Mouse (Mus musculus): ENCODE measurements at regions not wholly inside any gene's neighbourhood (a gene's known extent, or its start where the extent isn't known, plus 50 kb on each side); places are given as distances from the start of the nearest gene placed in this dataset.

GRCm38 (mm10) chr13:107108045-107108444 is 86.1 kb upstream of the Kif2a start:
- ATAC-seq (ENCODE audit: poor library complexity, severe bottlenecking): no peak

GRCm38 (mm10) chr13:107107572-107107971 is 85.6 kb upstream of the Kif2a start:
- ATAC-seq (ENCODE audit: poor library complexity, severe bottlenecking): no peak

GRCm38 (mm10) chr13:107105510-107105909 is 83.6 kb upstream of the Kif2a start:
- ATAC-seq (ENCODE audit: poor library complexity, severe bottlenecking): peak; percentile 47

- peak; percentile 86 for ATAC-seq (ENCODE audit: poor library complexity, severe bottlenecking)
Observed at GRCm38 (mm10) chr13:107101598-107101997, 79.7 kb upstream of the Kif2a start.

GRCm38 (mm10) chr13:107100852-107101325 is 79.0 kb upstream of the Kif2a start:
- peak; percentile 76 for ATAC-seq (ENCODE audit: poor library complexity, severe bottlenecking)

- ATAC-seq (ENCODE audit: poor library complexity, severe bottlenecking): no peak
Observed at GRCm38 (mm10) chr13:107100116-107100515, 78.2 kb upstream of the Kif2a start.

- no peak for ATAC-seq (ENCODE audit: poor library complexity, severe bottlenecking)
Observed at GRCm38 (mm10) chr13:107097005-107097404, 75.1 kb upstream of the Kif2a start.

- ATAC-seq (ENCODE audit: poor library complexity, severe bottlenecking): peak; percentile 33
Observed at GRCm38 (mm10) chr13:107094976-107095716, 73.2 kb upstream of the Kif2a start.

- peak; percentile 62 for ATAC-seq (ENCODE audit: poor library complexity, severe bottlenecking)
Observed at GRCm38 (mm10) chr13:107094487-107094886, 72.6 kb upstream of the Kif2a start.

GRCm38 (mm10) chr13:107093683-107094082 is 71.8 kb upstream of the Kif2a start:
- ATAC-seq (ENCODE audit: poor library complexity, severe bottlenecking): no peak

- ATAC-seq (ENCODE audit: poor library complexity, severe bottlenecking): no peak
Observed at GRCm38 (mm10) chr13:107088198-107088597, 66.3 kb upstream of the Kif2a start.

GRCm38 (mm10) chr13:107087355-107087754 is 65.4 kb upstream of the Kif2a start:
- ATAC-seq (ENCODE audit: poor library complexity, severe bottlenecking): no peak

GRCm38 (mm10) chr13:107078085-107078484 is 56.2 kb upstream of the Kif2a start:
- ATAC-seq (ENCODE audit: poor library complexity, severe bottlenecking): no peak

GRCm38 (mm10) chr13:107074917-107075316 is 53.0 kb upstream of the Kif2a start:
- no peak for ATAC-seq (ENCODE audit: poor library complexity, severe bottlenecking)

GRCm38 (mm10) chr13:107073039-107073620 is 51.2 kb upstream of the Kif2a start:
- no peak for ATAC-seq (ENCODE audit: poor library complexity, severe bottlenecking)

GRCm38 (mm10) chr13:107072345-107073038 is 50.6 kb upstream of the Kif2a start:
- ATAC-seq (ENCODE audit: poor library complexity, severe bottlenecking): no peak

Data from megakaryocyte, adult 5-6 weeks (primary cell).